Mouse (Mus musculus) left cerebral cortex, postnatal 36 days (tissue): ENCODE results near the gene Vrtn. TPM values are rescaled to one million over a fixed set of nuclear protein-coding genes. Genes with fewer than 3 reads are reported as not detected.

ENCODE experiments used
- DNase-seq, 2 experiments: peaks; one replicate each; pipeline ENCODE4 v3.0.0; 2021 to 2022; ENCODE audit warnings: low spot score in 2 of 2, mixed read lengths in 1 of 2
- intact Hi-C: fragments of 180-260 bp; cut with DNase I; formaldehyde crosslinking; loops from one replicate; pipeline ENCODE4 v1.15.1; 2025
- total RNA-seq, 2 experiments: library from RNA; stranded (reverse); gene quantifications; 2 replicates each; pipeline ENCODE4 v1.2.3; 2021

Gene Vrtn
- under 1 TPM in 1 of 2 experiments, not detected in 1; 0.47 TPM for total RNA-seq

GRCm38 (mm10) chr12:84640654-84641053, at the start of gene Vrtn:
TSS of gene Vrtn (plus strand) at chr12:84641019.
- no peak for DNase-seq
- intact Hi-C loops, result no loop called here

DNA sequence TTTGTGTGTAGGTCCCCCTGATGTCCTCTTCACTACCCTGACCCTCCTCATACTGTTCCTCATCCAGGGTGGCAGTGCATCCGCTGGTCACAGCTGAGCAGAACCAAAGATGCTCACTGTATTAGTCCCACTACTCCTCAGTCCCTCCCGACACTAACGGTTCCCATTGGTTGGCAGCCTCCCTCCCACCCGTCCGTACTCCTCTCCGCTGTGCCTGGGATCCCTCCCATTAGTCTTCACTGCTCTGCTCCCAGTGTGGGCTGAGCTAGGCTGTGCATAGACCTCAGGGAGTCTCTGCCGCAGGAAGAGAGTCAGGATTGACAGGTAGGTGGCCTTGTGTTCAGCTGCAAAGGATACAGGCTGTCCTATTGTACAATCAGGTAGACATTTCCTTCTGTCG, 42.5 kb upstream of the Vrtn start:
- no peak for DNase-seq
- intact Hi-C loops, result no loop called here

DNA sequence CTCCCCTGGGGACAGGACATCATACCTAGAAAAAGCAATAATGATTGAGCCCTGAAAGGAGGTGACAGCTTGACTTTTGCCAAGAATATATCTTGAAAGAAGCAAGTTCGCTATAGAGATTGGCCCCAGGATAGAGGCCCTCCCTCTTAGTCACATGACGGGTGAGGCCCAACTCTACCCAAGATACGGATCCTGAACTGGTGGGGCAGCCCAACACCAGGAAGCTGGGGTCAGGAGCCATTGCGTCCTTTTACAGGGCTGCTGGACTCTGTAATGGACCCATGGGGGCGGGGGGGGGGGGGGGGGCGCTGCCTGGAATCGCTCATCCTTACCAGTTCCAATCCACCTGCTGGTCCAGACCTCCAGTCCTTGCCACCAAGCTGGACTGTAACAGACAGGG, 36.8 kb upstream of the Vrtn start:
- intact Hi-C loops, result no loop called here
- DNase-seq, result no peak

DNA sequence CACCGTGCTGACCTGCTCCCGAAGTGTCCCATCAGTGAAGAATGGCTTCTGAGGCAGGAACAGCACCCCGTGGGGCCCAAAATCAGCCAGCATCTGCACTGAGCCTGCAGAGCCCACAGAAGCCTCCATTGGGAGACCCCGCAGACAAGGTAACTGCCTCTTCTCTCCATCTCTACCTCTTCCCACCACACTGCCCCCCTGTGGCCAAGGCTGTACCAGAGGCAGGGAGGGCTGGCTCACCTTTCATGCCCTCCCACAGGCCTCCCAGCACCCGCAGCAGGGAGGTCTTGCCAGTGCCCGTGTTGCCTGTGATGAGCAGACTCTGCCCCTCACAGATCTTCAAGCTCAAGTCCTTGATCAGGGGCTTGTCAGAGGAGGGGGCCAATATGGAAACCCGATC, 35.0 kb upstream of the Vrtn start:
- DNase-seq, result no peak
- intact Hi-C loops, result no loop called here

DNA sequence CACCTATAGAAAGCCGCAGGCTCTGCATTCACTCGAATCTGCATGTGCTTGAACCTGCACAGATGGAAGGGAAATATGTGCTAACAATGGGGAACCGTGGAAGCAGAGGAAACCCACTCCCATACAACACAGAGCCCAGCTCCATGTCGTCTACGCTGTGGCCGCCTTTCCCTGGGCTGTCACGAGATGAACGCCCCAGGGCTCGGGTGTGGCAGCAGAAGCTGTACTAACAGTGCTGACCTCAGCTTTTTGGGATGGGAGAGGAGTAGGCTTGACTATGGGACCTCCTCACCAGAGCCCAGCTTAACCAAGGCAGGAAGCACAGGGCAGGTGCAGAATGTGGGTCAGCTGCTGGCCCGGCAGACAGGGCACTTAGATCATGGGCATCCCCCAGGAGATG, 29.1 kb upstream of the Vrtn start:
- intact Hi-C loops, result no loop called here
- no peak for DNase-seq

GRCm38 (mm10) chr12:84612518-84612917, 28.3 kb upstream of the Vrtn start:
- no peak for DNase-seq
- intact Hi-C loops, result no loop called here

- intact Hi-C loops, result no loop called here
Measured at GRCm38 (mm10) chr12:84614001-84614400, 26.8 kb upstream of the Vrtn start.

DNA sequence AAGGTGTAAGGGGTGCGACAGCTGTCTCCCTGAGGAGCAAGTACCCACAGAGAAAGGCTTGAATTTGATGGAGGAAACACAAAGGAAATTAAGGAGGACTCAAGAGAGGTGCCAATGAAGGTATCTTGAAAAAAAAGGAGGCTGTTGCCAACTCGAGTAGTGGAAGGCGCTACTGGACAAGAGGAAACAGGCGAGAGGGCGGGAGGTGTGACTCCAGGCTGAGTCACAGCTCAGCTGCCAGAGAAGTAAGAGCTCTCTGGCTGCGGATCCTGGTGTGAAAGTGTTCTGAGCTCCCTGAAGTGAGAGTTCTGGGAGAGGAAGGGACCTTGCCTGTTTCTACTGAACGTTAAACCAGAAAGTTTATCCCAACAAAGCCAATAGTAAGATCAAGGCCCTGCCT, 26.3 kb upstream of the Vrtn start:
- DNase-seq, result peak; percentile 36 to 54
- intact Hi-C loops, result no loop called here

More at GRCm38 (mm10) chr12:84614001-84614400, 26.8 kb upstream of the Vrtn start:
- no peak for DNase-seq

GRCm38 (mm10) chr12:84616977-84617630, 23.7 kb upstream of the Vrtn start, which contains the start of gene Abcd4:
TSS of gene Abcd4 (minus strand) at chr12:84617413.
- peak; percentile 88 to 89 for DNase-seq
- intact Hi-C loops, result no loop called here

- intact Hi-C loops, result no loop called here
- no peak for DNase-seq
Measured at GRCm38 (mm10) chr12:84617663-84618062, 23.2 kb upstream of the Vrtn start.

- DNase-seq, result no peak
- intact Hi-C loops, result no loop called here
Measured at GRCm38 (mm10) chr12:84620975-84621374, 19.8 kb upstream of the Vrtn start.

GRCm38 (mm10) chr12:84624601-84625000, 16.2 kb upstream of the Vrtn start:
- DNase-seq, result no peak
- intact Hi-C loops, result no loop called here

- no peak for DNase-seq
- intact Hi-C loops, result no loop called here
Measured at GRCm38 (mm10) chr12:84625116-84625515, 15.7 kb upstream of the Vrtn start.

- intact Hi-C loops, result no loop called here
- no peak for DNase-seq
Measured at GRCm38 (mm10) chr12:84631867-84632266, 9.0 kb upstream of the Vrtn start.

DNA sequence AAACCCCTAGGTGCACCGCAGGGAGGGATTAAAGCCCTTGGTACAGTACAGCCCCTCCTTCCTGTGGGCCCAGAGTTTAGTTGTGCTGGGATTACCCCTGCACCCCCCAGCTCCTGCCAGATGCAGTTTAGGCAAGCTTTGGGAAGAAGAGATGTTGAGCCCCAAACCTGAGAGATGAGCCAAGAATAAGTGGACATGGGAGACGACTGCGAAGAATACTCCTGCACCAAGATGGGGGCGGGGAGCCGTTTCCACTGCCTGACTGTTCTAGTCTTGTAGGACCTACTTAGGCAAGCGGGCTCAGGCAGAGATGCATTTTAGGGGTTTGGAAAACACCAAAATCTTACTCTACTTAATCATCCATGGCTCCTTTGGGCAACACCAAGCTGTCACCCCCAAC, 566 bp upstream of the Vrtn start:
- no peak for DNase-seq
- intact Hi-C loops, result no loop called here

GRCm38 (mm10) chr12:84650234-84650633, 9.4 kb downstream of the Vrtn start:
- DNase-seq, result no peak
- intact Hi-C loops, result no loop called here

DNA sequence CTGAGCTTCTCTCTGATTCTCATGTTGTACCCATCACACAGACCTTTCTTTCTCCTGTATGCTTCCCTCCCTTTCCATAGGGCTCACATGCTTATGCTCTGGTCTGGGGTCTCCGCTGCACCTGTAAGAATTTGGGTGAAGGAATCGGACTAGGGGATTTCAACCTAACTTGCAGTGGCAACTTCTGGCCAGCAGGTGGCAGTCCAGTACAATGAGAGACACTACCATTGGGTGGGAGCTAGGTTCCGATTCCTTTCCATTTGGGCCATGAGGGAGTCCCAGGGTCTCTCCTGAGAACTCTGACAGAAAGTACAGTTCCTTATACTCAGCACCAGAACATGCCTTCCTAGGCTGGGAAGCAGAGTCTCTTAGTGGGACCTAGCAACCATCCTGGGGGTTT, 13.1 kb downstream of the Vrtn start:
- peak; percentile 32 to 53 for DNase-seq
- intact Hi-C loops, result loop anchor here (1.0 kb wide), 1 partner anchor 101 kb away; no protein-coding TSS in a partner anchor

- intact Hi-C loops, result loop anchor here (5.0 kb wide), 1 partner anchor 82 kb away; no protein-coding TSS in a partner anchor
- DNase-seq, result no peak
Measured at GRCm38 (mm10) chr12:84670555-84670954, 29.7 kb downstream of the Vrtn start.

GRCm38 (mm10) chr12:84671646-84672045, 30.8 kb downstream of the Vrtn start:
- DNase-seq, result no peak
- intact Hi-C loops, result loop anchor here (5.0 kb wide), 1 partner anchor 81 kb away; no protein-coding TSS in a partner anchor

- DNase-seq, result no peak
- intact Hi-C loops, result loop anchor here (5.0 kb wide), 1 partner anchor 77 kb away; no protein-coding TSS in a partner anchor
Measured at GRCm38 (mm10) chr12:84674666-84675526, 34.1 kb downstream of the Vrtn start.

- DNase-seq, result no peak
- intact Hi-C loops, result no loop called here
Measured at GRCm38 (mm10) chr12:84676011-84676410, 35.2 kb downstream of the Vrtn start.
